Mouse (Mus musculus): Measurements from ENCODE around the gene Tnfsf12. TPM values are rescaled to one million over a fixed set of nuclear protein-coding genes. Genes with fewer than 3 reads are reported as not detected.
"Not testable (repeated sequence)": the region's sequence is repeated elsewhere in the genome, so short reads cannot be mapped to it uniquely, and the experiment has no call there.

Tnfsf12 gene
- total RNA-seq (2015; ENCODE audit: low replicate concordance), result 1.3 TPM in 1 of 2 replicates, not detected in the other
- 0.17 and 1.1 TPM in 2 replicates for total RNA-seq (2017; ENCODE audit: low replicate concordance)

GRCm38 (mm10) chr11:69695361-69696181, at the start of gene Tnfsf12, which contains the start of gene Tnfsfm13:
Gene Tnfsf12 (minus strand): TSS chr11:69695849.
Gene Tnfsfm13 (minus strand): TSS chr11:69696098.
- no peak for ATAC-seq (replicated peaks; ENCODE audit: low FRiP score, poor library complexity, severe bottlenecking)

- ATAC-seq (replicated peaks; ENCODE audit: low FRiP score, poor library complexity, severe bottlenecking), result not testable (repeated sequence)
Observed at GRCm38 (mm10) chr11:69731408-69731807, 35.8 kb upstream of the Tnfsf12 start.

GRCm38 (mm10) chr11:69729063-69729462, 33.4 kb upstream of the Tnfsf12 start:
- peak; percentile 68 for ATAC-seq (replicated peaks; ENCODE audit: low FRiP score, poor library complexity, severe bottlenecking)

- ATAC-seq (replicated peaks; ENCODE audit: low FRiP score, poor library complexity, severe bottlenecking), result no peak
Observed at GRCm38 (mm10) chr11:69725951-69726350, 30.3 kb upstream of the Tnfsf12 start.

- ATAC-seq (replicated peaks; ENCODE audit: low FRiP score, poor library complexity, severe bottlenecking), result no peak
Observed at GRCm38 (mm10) chr11:69723074-69723473, 27.4 kb upstream of the Tnfsf12 start.

GRCm38 (mm10) chr11:69720852-69721251, 25.2 kb upstream of the Tnfsf12 start:
- no peak for ATAC-seq (replicated peaks; ENCODE audit: low FRiP score, poor library complexity, severe bottlenecking)

GRCm38 (mm10) chr11:69719423-69719822, 23.8 kb upstream of the Tnfsf12 start:
- 0 out of 2 replicates have a peak, but pooled peaks have one; percentile 42 for ATAC-seq (replicated peaks; ENCODE audit: low FRiP score, poor library complexity, severe bottlenecking)

GRCm38 (mm10) chr11:69718661-69719060, 23.0 kb upstream of the Tnfsf12 start:
- peak; percentile 85 for ATAC-seq (replicated peaks; ENCODE audit: low FRiP score, poor library complexity, severe bottlenecking)

- no peak for ATAC-seq (replicated peaks; ENCODE audit: low FRiP score, poor library complexity, severe bottlenecking)
Observed at GRCm38 (mm10) chr11:69716953-69717352, 21.3 kb upstream of the Tnfsf12 start.

GRCm38 (mm10) chr11:69715929-69716328, 20.3 kb upstream of the Tnfsf12 start:
- ATAC-seq (replicated peaks; ENCODE audit: low FRiP score, poor library complexity, severe bottlenecking), result no peak

GRCm38 (mm10) chr11:69715482-69715881, 19.8 kb upstream of the Tnfsf12 start:
- no peak for ATAC-seq (replicated peaks; ENCODE audit: low FRiP score, poor library complexity, severe bottlenecking)

GRCm38 (mm10) chr11:69714636-69715329, 19.1 kb upstream of the Tnfsf12 start:
- ATAC-seq (replicated peaks; ENCODE audit: low FRiP score, poor library complexity, severe bottlenecking), result no peak

- ATAC-seq (replicated peaks; ENCODE audit: low FRiP score, poor library complexity, severe bottlenecking), result no peak
Observed at GRCm38 (mm10) chr11:69712954-69713672, 17.5 kb upstream of the Tnfsf12 start.

- ATAC-seq (replicated peaks; ENCODE audit: low FRiP score, poor library complexity, severe bottlenecking), result no peak
Observed at GRCm38 (mm10) chr11:69711082-69711481, 15.4 kb upstream of the Tnfsf12 start.

- 0 out of 2 replicates have a peak, but pooled peaks have one; percentile 50 for ATAC-seq (replicated peaks; ENCODE audit: low FRiP score, poor library complexity, severe bottlenecking)
Observed at GRCm38 (mm10) chr11:69710470-69710869, 14.8 kb upstream of the Tnfsf12 start.

- ATAC-seq (replicated peaks; ENCODE audit: low FRiP score, poor library complexity, severe bottlenecking), result peak; percentile 61
Observed at GRCm38 (mm10) chr11:69709554-69710446, 14.2 kb upstream of the Tnfsf12 start.

GRCm38 (mm10) chr11:69708614-69709265, 13.1 kb upstream of the Tnfsf12 start:
- ATAC-seq (replicated peaks; ENCODE audit: low FRiP score, poor library complexity, severe bottlenecking), result no peak

- ATAC-seq (replicated peaks; ENCODE audit: low FRiP score, poor library complexity, severe bottlenecking), result no peak
Observed at GRCm38 (mm10) chr11:69707873-69708381, 12.3 kb upstream of the Tnfsf12 start.

Data from erythroblast, adult 5-6 weeks (primary cell).